Mouse (Mus musculus) left cerebral cortex, postnatal 25 days (tissue): ENCODE data around the gene Selenof. TPM values are rescaled to one million over a fixed set of nuclear protein-coding genes. Genes with fewer than 3 reads are reported as not detected.
"Not testable (repeated sequence)": the region's sequence is repeated elsewhere in the genome, so short reads cannot be mapped to it uniquely, and the experiment has no call there.

Experiments
- DNase-seq, 2 experiments: peaks; one replicate each; pipeline ENCODE4 v3.0.0; 2022; ENCODE audit warnings: low spot score in 2 of 2, mixed read lengths in 1 of 2
- intact Hi-C: fragments of 180-260 bp; cut with DNase I; formaldehyde crosslinking; loops from one replicate; pipeline ENCODE4 v1.15.1; 2025
- total RNA-seq, 2 experiments: library from RNA; stranded (reverse); gene quantifications; 2 replicates each; pipeline ENCODE4 v1.2.3; 2021

Selenof gene
- total RNA-seq, 2 experiments from 2014 or later: 221 to 233 TPM

- intact Hi-C loops: no loop called here
- DNase-seq: no peak
Measured at GRCm38 (mm10) chr3:144592992-144593785, 23.1 kb downstream of the Selenof start.

GRCm38 (mm10) chr3:144597121-144597520 is 27.0 kb downstream of the Selenof start:
- DNase-seq: no peak
- intact Hi-C loops: no loop called here

- intact Hi-C loops: no loop called here
Measured at GRCm38 (mm10) chr3:144597790-144598467, 27.8 kb downstream of the Selenof start.

GRCm38 (mm10) chr3:144602413-144602812 is 32.3 kb downstream of the Selenof start:
- no peak for DNase-seq
- intact Hi-C loops: no loop called here

More at GRCm38 (mm10) chr3:144597790-144598467, 27.8 kb downstream of the Selenof start:
- no peak for DNase-seq

GRCm38 (mm10) chr3:144602819-144603218 is 32.7 kb downstream of the Selenof start:
- intact Hi-C loops: no loop called here
- DNase-seq: no peak

GRCm38 (mm10) chr3:144603558-144603957 is 33.5 kb downstream of the Selenof start:
- no peak for DNase-seq
- intact Hi-C loops: no loop called here

- DNase-seq: peak in 1 of 2 experiments; percentile 30
- intact Hi-C loops: no loop called here
Measured at GRCm38 (mm10) chr3:144604205-144604604, 34.1 kb downstream of the Selenof start.

GRCm38 (mm10) chr3:144605811-144606210 is 35.7 kb downstream of the Selenof start:
- DNase-seq, intact Hi-C loops: not testable (repeated sequence)

GRCm38 (mm10) chr3:144606449-144606848 is 36.3 kb downstream of the Selenof start:
- no peak for DNase-seq
- intact Hi-C loops: no loop called here

- no peak for DNase-seq
- intact Hi-C loops: no loop called here
Measured at GRCm38 (mm10) chr3:144608090-144608489, 38.0 kb downstream of the Selenof start.

GRCm38 (mm10) chr3:144610759-144611158 is 40.7 kb downstream of the Selenof start:
- DNase-seq: no peak
- intact Hi-C loops: no loop called here

- DNase-seq: no peak
- intact Hi-C loops: no loop called here
Measured at GRCm38 (mm10) chr3:144611626-144612271, 41.6 kb downstream of the Selenof start.

GRCm38 (mm10) chr3:144612382-144612781 is 42.3 kb downstream of the Selenof start:
- intact Hi-C loops: no loop called here

GRCm38 (mm10) chr3:144614277-144614676 is 44.2 kb downstream of the Selenof start:
- no peak for DNase-seq
- intact Hi-C loops: no loop called here

More at GRCm38 (mm10) chr3:144612382-144612781, 42.3 kb downstream of the Selenof start:
- no peak for DNase-seq

GRCm38 (mm10) chr3:144614698-144615097 is 44.6 kb downstream of the Selenof start:
- intact Hi-C loops: loop anchor here (5.0 kb wide), 1 partner anchor 108 kb away; the partner anchor contains the start of gene Sh3glb1
- no peak for DNase-seq

- no peak for DNase-seq
- intact Hi-C loops: loop anchor here (5.0 kb wide), 1 partner anchor 107 kb away; the partner anchor contains the start of gene Sh3glb1
Measured at GRCm38 (mm10) chr3:144615459-144615858, 45.4 kb downstream of the Selenof start.

- peak; percentile 84 to 92 for DNase-seq
- intact Hi-C loops: loop anchor here (1.0 to 5.0 kb wide), 4 partner anchors 46 to 164 kb away; partner anchors contain the start of genes Hs2st1, Selenof and Sh3glb1
Measured at GRCm38 (mm10) chr3:144616654-144617425, 46.7 kb downstream of the Selenof start.

GRCm38 (mm10) chr3:144617633-144618180 is 47.6 kb downstream of the Selenof start:
- DNase-seq: no peak
- intact Hi-C loops: loop anchor here (1.0 to 5.0 kb wide), 4 partner anchors 47 to 164 kb away; partner anchors contain the start of genes Hs2st1, Selenof and Sh3glb1
